Mouse (Mus musculus) skeletal muscle tissue, adult 2 months (tissue): ENCODE data around the gene Pnkp.

Experiments used
- DNase-seq: peaks from one replicate; pipeline ENCODE4 v3.0.0-alpha.2; 2012; ENCODE audit warnings: low read depth, low spot score

Pnkp gene

GRCm38 (mm10) chr7:44852259-44853027 lies 4.5 kb upstream of the Pnkp start:
- DNase-seq = no peak

DNA sequence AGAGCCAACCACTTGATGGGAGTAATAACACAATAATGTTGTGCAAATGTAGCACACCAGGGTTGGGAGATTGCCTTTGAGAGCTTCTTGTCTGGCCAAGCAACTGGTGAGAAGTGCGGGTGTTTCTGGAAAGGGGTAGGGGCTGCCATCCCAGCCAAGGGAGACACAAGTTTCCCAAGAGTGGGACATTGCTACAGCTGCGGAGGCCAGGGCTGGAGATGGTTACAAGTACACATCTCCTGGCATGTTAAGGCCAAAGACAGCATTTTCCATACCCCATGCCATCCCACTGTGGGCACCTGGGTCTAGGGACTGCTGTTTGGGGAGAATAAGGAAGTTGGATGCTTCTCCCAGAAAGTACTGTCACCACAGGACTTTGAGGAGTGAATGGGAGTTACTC lies 3.9 kb upstream of the Pnkp start:
- DNase-seq = no peak

DNA sequence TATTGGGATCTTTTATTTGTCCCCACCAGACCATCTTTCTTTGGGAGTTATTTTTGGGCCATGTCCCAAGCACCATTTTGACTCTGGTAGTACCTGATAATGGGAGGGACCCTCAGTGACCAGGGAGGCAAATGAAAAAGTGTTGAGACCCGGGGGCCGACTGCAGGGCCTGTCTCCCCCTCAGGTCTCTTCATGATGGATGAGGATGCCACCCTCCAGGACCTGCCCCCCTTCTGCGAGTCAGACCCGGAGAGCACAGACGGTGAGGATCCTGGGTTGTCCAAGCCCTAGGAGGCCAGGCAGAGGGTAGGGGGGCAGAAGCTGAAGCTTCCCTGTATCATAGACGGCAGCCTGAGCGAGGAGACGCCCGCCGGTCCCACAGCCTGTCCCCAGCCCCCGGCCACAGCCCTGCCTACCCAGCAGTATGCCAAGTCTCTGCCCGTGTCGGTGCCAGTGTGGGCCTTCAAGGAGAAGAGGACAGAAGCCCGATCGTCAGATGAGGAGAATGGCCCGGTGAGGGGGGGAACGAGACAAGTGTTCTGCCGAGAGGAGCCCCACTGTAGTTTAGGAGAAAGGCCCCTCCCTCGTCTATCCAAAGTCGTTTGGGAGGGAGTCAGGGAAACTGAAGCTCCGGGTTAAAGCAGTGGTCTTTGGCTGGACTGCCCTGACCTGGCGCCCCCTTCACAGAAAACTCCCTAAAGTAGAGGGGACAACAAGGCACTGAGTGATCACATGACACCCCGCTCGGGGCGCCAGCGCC lies 3.2 kb upstream of the Pnkp start:
- DNase-seq = no peak

GRCm38 (mm10) chr7:44854356-44855031 lies 2.4 kb upstream of the Pnkp start:
- DNase-seq = peak; percentile 77

- no peak for DNase-seq
Observed at GRCm38 (mm10) chr7:44855036-44855435, 1.9 kb upstream of the Pnkp start.

- no peak for DNase-seq
Observed at GRCm38 (mm10) chr7:44856265-44856916, 548 bp upstream of the Pnkp start.

GRCm38 (mm10) chr7:44857905-44858304 lies 966 bp downstream of the Pnkp start:
- DNase-seq = no peak

DNA sequence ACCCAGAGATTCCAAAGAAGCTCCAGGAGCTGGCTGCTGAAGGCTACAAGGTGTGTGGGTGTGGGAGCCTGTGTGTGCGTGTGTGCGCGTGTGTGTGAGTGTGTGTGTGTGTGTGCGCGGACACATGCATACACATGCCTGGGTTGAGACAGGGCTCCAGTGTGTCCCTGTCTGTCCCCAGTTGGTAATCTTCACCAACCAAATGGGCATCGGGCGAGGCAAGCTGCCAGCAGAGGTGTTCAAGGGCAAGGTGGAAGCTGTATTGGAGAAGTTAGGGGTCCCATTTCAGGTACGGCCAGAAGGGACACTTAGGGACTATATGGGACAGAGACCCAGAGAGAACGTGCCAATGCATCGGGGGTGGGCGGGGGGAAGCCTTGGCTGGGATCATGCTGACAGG lies 3.0 kb downstream of the Pnkp start:
- DNase-seq = no peak

DNA sequence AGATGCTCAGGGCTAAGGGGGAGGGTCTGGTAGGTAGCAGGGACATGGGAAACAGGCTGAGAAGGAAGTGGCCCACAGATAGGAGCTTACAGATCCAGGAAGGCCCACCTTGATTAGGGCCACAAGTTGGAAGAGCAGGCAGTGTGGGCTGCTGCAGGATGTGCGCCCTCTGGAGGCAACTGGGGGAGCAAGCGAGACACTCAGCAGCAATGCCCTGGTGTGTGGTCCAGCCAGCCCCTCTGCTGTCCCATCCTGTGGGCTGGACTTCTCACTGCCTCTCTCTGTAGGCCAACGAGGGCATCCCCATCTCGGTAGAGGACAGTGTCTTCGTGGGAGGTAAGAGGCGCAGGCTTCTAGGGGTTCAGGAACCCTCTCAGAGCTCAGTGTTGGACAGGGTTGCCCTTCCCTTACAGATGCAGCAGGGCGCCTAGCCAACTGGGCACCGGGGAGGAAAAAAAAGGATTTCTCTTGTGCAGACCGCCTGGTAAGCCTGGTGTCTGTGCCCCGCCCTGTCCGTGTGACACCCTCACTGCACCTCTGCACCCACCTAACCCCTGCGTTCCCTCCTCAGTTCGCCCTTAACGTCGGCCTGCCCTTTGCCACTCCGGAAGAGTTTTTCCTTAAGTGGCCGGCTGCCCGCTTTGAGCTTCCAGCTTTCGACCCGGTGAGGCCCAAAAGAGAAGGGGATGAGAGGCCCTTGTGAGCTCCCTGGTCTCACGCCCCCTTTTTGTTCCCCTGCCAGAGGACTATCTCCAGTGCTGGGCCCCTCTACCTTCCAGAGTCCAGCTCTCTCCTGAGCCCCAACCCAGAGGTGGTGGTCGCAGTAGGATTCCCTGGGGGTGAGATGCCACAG lies 3.9 kb downstream of the Pnkp start:
- no peak for DNase-seq

DNA sequence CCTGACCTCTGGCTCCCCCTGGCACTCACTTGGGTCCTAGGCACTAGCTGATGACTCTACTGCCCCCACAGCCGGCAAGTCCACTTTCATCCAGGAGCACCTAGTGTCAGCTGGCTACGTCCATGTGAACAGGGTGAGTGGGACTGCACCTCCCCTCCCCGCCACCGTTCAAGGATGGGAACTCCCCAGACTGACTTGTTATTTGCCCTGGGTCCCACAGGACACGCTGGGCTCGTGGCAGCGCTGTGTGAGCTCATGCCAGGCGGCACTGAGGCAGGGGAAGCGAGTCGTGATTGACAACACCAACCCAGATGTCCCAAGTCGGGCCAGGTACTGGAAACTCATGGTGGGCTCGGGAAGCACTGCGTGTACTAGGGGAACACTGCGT lies 4.5 kb downstream of the Pnkp start:
- DNase-seq = no peak

DNA sequence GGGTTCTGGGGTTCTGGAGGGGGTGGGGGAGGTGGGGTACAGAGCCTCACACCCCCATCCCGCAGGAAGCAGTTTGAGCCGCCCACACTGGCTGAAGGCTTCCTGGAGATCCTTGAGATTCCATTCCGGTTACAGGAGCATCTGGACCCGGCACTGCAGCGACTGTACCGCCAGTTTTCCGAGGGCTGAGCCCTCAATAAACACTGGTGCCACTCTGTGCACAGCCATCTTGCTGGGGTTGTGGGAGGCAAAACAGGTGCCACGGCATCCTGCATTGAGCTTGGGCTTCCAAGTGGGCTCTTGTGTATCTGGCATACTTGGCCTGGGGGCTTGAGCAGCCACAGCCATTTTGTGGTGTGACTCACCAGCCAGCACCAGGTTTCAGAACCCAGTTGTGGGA lies 5.5 kb downstream of the Pnkp start:
- no peak for DNase-seq

DNA sequence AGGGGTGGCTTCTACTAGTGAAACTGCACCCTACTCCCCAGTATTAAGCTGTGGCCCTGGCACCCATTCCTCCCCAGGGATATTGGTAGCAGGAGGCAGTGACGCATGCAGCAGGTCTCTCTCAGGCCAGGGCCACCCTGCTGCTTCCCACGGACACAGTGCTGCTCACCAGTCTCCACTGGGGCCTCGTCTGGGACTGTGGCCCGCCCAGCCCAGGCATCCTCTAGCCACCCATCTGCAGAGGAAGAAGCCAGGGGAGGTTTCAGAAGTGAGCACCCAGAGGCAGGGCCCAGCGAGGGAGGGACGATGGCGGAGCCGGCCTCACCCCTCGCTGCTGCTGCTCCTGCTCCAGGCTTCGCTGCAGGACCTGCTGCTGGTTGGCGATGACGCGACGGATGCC lies 6.3 kb downstream of the Pnkp start:
- DNase-seq = no peak

- DNase-seq = no peak
Observed at GRCm38 (mm10) chr7:44863982-44864494, 7.1 kb downstream of the Pnkp start.

DNA sequence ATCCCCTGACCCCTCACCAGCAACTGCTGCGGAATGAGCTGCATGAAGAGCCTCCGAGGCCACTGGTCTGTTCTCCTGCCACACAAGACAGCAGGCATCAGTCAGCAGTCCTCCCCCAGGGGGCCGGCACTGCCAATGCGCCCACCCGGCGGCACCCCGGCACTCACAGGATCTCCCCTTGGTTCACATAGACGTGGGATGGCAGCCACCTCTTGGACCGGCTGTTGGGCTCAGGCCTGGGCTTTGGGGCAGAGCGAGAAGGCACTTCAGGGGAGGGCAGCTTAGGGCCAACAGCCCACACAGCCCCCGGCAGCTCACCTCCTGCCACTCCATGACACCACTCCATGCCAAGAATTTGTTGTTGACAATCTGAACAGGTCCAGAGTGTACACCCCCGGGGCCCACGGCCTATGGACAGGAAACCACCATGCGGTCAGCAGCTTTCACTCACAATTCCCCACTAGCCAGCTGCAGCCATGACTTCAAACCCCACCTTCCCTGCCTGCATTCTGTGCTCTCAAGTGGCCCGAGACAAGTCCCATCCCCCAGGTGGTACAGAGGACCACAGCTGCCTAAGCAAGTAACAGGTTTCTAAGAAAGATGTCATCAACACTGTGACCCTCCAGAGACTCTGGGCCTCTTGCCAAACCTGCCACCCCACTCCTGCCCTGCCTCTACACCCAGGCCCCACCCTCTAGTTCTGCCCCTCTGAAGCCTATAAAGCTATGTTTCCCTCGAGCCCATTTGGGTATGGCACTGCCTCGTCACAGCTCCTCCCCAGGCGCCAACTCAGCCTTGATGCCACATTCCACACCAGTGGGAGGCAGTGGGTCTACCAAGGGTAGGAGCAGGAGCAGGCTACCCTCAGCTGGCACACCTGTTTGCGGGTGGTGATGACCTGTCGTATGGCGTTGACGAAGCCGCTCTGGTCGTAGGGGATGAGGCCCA lies 7.9 kb downstream of the Pnkp start:
- no peak for DNase-seq

DNA sequence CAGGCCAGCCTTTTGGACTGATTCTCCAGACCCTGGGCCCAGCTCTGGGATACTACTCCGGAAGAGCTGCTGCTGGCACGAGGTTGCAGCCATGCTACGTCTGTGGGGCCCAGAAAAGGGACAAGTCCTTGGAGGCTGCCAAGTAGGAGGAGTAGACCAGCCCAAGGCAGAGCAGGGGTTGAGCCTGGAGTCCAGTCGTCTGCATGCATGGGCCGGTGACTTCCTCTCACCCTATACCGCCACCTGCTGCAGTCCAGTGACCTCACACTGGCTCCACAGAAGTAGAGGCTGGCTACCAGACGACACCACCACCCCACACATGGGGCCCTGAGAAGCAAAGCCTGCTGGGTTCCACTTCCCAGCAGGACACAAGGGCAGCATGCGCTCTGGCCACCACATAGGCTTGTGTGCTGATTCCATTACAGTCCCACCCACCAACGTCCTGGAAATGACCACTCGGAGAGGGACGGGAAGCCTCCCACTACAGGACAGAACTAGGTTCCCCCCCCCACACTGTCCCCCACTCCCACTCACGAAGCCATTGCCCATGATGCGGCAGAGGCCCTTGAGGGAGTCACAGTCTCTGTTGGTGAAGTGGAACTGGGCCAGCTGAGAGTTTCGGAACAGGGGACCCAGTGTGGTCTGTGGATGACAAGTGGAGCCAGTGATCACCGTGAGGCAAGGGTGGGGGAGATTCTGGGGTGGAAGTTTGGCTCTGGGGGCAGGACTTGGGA lies 9.5 kb downstream of the Pnkp start:
- DNase-seq = peak; percentile 82

- no peak for DNase-seq
Observed at GRCm38 (mm10) chr7:44867010-44867702, 10.2 kb downstream of the Pnkp start.

GRCm38 (mm10) chr7:44867802-44868201 lies 10.9 kb downstream of the Pnkp start:
- DNase-seq = no peak

DNA sequence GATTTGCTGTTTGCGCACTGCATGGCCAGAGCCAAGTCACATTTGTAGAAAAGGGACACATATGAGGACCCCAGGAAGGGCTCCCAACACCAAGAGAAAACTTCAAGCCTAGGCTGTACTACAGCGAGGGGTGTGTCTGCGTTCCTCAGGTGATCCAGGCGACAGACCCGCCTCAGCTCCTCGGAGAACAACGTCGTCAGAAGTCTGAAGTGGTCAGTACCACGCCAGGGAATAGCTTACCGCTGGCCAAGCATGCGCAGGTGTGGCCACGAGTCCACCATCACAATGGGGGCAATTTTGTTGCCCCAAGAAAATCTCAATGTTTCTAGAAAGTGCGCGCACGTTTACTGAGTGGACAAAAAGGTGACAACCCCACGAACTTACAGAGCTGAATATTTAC lies 11.5 kb downstream of the Pnkp start:
- no peak for DNase-seq
